Mouse (Mus musculus) embryonic fibroblast, embryonic 13.5 days (primary cell): ENCODE data around the gene Trim14.
"Not testable (repeated sequence)": the region's sequence is repeated elsewhere in the genome, so short reads cannot be mapped to it uniquely, and the experiment has no call there.

Experiments used
- CTCF ChIP-seq: IDR thresholded peaks from 2 replicates; pipeline ENCODE4 v1.5.1; 2011; ENCODE audit warnings: mild to moderate bottlenecking, control low read depth, low read length, moderate library complexity, borderline replicate concordance; ENCODE audit not compliant: insufficient read depth
- POLR2A ChIP-seq: IDR thresholded peaks from 2 replicates; pipeline ENCODE4 v1.6.1; 2011; ENCODE audit warnings: low read depth, mild to moderate bottlenecking, control low read depth, low read length, moderate library complexity

DNA sequence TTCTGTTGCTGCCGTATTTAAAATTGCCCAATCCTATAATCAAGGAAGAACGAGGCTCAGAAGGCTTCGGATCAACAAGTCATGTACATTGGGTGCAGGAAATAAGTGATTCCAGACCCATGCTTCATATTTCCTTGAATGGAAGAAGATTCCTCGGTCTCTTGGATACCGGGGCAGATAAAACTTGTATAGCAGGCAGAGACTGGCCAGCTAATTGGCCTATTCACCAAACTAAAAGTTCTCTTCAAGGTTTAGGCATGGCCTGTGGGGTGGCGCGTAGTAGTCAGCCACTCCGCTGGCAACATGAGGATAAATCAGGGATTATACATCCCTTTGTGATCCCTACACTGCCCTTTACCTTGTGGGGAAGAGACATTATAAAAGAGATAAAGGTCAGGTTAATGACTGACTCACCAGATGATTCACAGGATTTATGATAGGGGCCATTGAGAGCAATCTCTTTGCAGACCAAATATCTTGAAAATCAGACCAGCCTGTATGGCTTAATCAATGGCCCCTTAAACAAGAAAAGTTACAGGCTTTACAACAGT, 42.9 kb upstream of the Trim14 start:
- not testable (repeated sequence) for TF ChIP-seq POLR2A, CTCF
